Comparison of ENCODE assay signal across 8 mouse cellular contexts in genomic region chr15:84898077-84898476, GRCm38 (mm10). TPM values are rescaled to one million over a fixed set of nuclear protein-coding genes. Genes with fewer than 3 reads are reported as not detected.
DNase-seq lines count a peak whose midpoint lies in the region; ATAC-seq lines count a peak whose summit lies in the region.
"Had no signal": no experiment of that assay in that cellular context is flagged by ENCODE, and none has a peak within 500 bp of the region (broad histone marks: within the 10 kb centered on the region; RNA-seq: fewer than 3 reads in every experiment).

No protein-coding gene starts in this region.

- peak overlapping the region; percentile 2 for H3K4me2 ChIP-seq in forebrain, embryonic 16.5 days (ENCODE audit: low read length)
- H3K4me2 ChIP-seq: liver, embryonic 13.5 days had no signal

- WGBS in forebrain, embryonic 16.5 days: 7% methylated on average over 7 of the region's 7 CpGs

- H3K36me3 ChIP-seq in forebrain, embryonic 16.5 days (ENCODE audit: control insufficient read depth, insufficient read depth): no peaks in the 10 kb centered on the region
- H3K36me3 ChIP-seq: liver, embryonic 13.5 days had no signal

- H3K4me3 ChIP-seq in forebrain, embryonic 16.5 days (replicated peaks; ENCODE audit: low read length): no peak overlapping the region
- H3K4me3 ChIP-seq: liver, embryonic 13.5 days had no signal

- H3K27me3 ChIP-seq in forebrain, embryonic 16.5 days (replicated peaks; ENCODE audit: control insufficient read depth, insufficient read depth, low read length): no peaks in the 10 kb centered on the region
- H3K27me3 ChIP-seq: liver, embryonic 13.5 days had no signal

- H3K9me3 ChIP-seq in forebrain, embryonic 16.5 days (ENCODE audit: control insufficient read depth, low read length): no peaks in the 10 kb centered on the region
- H3K9me3 ChIP-seq: liver, embryonic 13.5 days had no signal

- H3K27ac ChIP-seq in forebrain, embryonic 16.5 days (ENCODE audit: low read length): no peak overlapping the region
- H3K27ac ChIP-seq: liver, embryonic 13.5 days had no signal

- ATAC-seq in forebrain, embryonic 16.5 days: peak; percentile 89

- H3K9ac ChIP-seq in forebrain, embryonic 16.5 days (replicated peaks; ENCODE audit: low read depth, low read length): no peak overlapping the region
- H3K9ac ChIP-seq: liver, embryonic 13.5 days had no signal

- peak; percentile 14 for DNase-seq in heart, postnatal 4 days
- DNase-seq in heart, adult 9 months (ENCODE audit: low spot score in 2 of 2): no peak
- peak; percentile 52 for DNase-seq in Muller cell, postnatal 12 days (ENCODE audit: inconsistent ontology term)
- DNase-seq in lung, postnatal 14 days: peak; percentile 8
- DNase-seq in embryo, embryonic 9.5 days (ENCODE audit: extremely low spot score): no peak
- no peak for DNase-seq in layer of hippocampus, adult 9-11 months
- DNase-seq: liver, embryonic 13.5 days had no signal

- peaks cover 12% of the 10 kb centered on the region for H3K4me1 ChIP-seq in forebrain, embryonic 16.5 days (replicated peaks; ENCODE audit: control insufficient read depth, insufficient read depth, low read length)
- H3K4me1 ChIP-seq: liver, embryonic 13.5 days had no signal

RNA-seq across cellular contexts. Expression of gene Gm29666, which starts 21.8 kb away (rescaled TPM):
- total RNA-seq in heart, postnatal 4 days (2021): under 1 TPM; 0.19 to 0.34 TPM
- polyA plus RNA-seq in forebrain, embryonic 16.5 days (2015; fragmentation: Nextera tagmentation; extraction: Ambion mirVana): 0.48 and 1.1 TPM in 2 replicates

RNA-seq across cellular contexts. Expression of gene Nup50, which starts 25.1 kb away (rescaled TPM):
- 10 to 100 TPM; 27.7 to 27.8 TPM for total RNA-seq in heart, postnatal 4 days (2021)
- 30.1 and 34.3 TPM in 2 replicates for polyA plus RNA-seq in forebrain, embryonic 16.5 days (2015; fragmentation: Nextera tagmentation; extraction: Ambion mirVana)

RNA-seq across cellular contexts. Expression of gene Phf21b, which starts 42.2 kb away (rescaled TPM):
- 1 to 10 TPM in 1 of 2 experiments, under 1 TPM in 1; 0.68 to 1.5 TPM for total RNA-seq in heart, postnatal 4 days (2021)
- polyA plus RNA-seq in forebrain, embryonic 16.5 days (2015; fragmentation: Nextera tagmentation; extraction: Ambion mirVana): 9.7 and 10.2 TPM in 2 replicates

Comparison
In these comparisons a context has a peak if more than half of its experiments do, and no peak if none do; other contexts are left out.
1. DNase-seq: peak in heart, postnatal 4 days (single experiment), Muller cell, postnatal 12 days (single experiment) and lung, postnatal 14 days (single experiment); none in heart, adult 9 months (0 of 2), embryo, embryonic 9.5 days (single experiment) and layer of hippocampus, adult 9-11 months (single experiment).